11 mouse cellular contexts compared by ENCODE assay signal in the genomic region with DNA sequence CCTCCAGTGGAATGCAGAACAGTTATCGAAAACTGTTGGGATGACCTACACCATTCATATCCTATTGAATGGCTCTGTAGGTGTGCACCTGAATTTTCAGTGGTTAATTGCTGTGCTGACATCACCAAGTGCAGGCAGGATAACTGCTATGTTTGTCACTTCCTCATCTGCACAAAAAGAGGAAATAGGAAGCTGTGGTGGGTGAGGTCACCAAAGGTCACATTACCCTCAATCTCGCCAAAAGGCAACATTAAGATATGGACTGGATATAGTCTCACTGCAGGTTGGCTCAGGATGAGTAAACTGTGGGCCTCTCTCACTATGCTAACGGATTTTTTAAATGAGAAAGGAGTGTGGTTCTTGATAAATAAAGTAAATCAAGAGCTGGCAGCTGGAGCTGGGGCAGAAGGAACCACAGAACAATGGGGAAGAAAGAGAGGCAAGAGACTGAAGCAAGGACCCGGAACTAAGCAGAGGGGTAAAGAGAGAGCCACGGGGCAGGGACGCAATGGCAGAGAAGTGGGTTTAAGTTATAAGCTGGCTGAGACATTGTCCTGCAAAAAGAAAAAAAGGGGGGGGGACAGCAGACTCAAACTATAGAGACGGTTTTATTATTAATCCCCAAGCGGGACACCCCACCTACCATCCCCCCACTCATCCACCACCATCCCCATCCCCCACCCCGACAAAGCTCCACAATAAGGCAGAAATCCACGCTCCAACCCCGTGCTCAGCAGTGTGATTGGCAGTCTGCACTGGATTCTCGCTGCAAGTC.
DNase-seq lines count a peak whose midpoint lies in the region; ATAC-seq lines count a peak whose summit lies in the region.
"Had no signal": no experiment of that assay in that cellular context is flagged by ENCODE, and none has a peak within 500 bp of the region (broad histone marks: within the 10 kb centered on the region; RNA-seq: fewer than 3 reads in every experiment).

No protein-coding gene starts in this region.

- peak; percentile 36 for DNase-seq in layer of hippocampus, adult 9-11 months
- no peak for DNase-seq in layer of hippocampus, postnatal 36 days
- DNase-seq in 416B (ENCODE audit: low read depth) (peak; percentile 60), R1 (ENCODE audit: low read depth, low spot score) (peak; percentile 13)
- no peak for DNase-seq in right cerebral cortex, postnatal 10 days (ENCODE audit: low spot score in 2 of 2)
- DNase-seq in adrenal gland, adult 2 months = no peak
- no peak for DNase-seq in adrenal gland, adult 18-20 months (ENCODE audit: low spot score in 2 of 2)
- DNase-seq: heart, postnatal 10 days; kidney, postnatal 4 days; right cerebral cortex, postnatal 14 days had no signal

- ATAC-seq in megakaryocyte, adult 5-6 weeks (ENCODE audit: poor library complexity, severe bottlenecking) = peak; percentile 95

Comparison
In these comparisons a context has a peak if more than half of its experiments do, and no peak if none do; other contexts are left out.
1. DNase-seq: peak in layer of hippocampus, adult 9-11 months (single experiment), 416B (single experiment) and R1 (single experiment); none in layer of hippocampus, postnatal 36 days (0 of 2), right cerebral cortex, postnatal 10 days (0 of 2), adrenal gland, adult 2 months (single experiment) and adrenal gland, adult 18-20 months (0 of 2).